Mouse (Mus musculus) embryo, embryonic 11 days (tissue): Measurements from ENCODE around the gene Ryr2.
A peak's percentile ranks its signal among the peaks of the same experiment; 100 is the strongest.

ENCODE experiments used
- DNase-seq: peaks from one replicate; pipeline ENCODE4 v3.0.0-alpha.2; 2015

Gene Ryr2

DNA sequence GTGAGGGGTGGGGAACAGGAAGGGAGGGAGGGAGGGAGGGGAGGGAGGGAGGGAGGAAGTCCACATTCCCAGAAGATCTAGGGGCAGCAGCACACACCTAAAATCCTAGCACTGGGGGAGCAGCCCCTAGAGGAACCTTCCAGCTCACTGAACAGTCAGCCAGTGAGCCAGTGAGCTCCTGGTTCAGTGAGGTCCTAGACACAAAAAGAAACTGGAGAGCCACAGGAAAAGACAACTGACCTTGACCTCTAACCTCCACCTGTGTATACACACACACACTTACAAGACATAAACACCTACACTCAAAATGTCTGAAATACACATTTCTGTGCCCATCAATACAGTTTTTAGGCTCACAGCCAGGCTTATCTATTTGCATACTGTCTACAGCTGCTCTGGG lies 173.4 kb downstream of the Ryr2 start:
- no peak for DNase-seq

DNA sequence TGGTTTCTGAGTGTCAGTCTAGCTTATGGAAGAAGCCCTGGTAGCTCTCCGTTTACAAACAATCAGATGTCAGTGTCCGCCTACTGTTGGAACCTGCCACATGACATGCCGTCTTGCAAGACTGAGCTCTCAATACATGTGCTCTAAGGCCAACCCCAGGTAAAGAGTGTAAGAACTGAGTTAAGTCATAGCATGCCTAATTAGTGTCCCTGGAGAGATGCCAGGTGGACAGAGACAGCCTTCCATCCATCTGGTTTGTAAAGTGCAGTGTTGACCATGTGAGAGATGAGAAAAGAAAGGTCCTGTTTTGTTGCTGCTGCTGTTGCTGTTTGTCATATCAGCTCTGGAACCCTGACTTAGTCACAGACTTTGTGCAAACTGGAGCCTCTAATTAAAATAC lies 178.0 kb downstream of the Ryr2 start:
- DNase-seq = no peak

DNA sequence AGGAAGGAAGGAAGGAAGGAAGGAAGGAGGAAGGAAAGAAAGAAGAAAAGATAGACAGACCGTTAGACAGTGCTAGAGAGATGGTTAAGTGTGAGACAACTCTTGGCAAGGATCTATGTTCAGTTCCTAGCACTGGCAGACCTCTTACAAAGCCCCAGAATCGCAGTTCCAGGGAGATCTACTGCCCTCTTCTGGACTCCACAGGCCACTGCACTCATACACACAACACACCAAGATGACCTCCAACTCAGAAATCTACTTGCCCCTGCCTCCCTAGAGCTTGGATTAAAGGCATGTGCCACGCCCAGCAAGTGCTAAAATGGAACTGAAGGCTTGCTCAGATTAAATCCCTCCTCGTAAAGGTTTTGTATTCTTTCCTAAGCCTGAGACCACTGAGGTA lies 179.0 kb downstream of the Ryr2 start:
- DNase-seq = no peak

DNA sequence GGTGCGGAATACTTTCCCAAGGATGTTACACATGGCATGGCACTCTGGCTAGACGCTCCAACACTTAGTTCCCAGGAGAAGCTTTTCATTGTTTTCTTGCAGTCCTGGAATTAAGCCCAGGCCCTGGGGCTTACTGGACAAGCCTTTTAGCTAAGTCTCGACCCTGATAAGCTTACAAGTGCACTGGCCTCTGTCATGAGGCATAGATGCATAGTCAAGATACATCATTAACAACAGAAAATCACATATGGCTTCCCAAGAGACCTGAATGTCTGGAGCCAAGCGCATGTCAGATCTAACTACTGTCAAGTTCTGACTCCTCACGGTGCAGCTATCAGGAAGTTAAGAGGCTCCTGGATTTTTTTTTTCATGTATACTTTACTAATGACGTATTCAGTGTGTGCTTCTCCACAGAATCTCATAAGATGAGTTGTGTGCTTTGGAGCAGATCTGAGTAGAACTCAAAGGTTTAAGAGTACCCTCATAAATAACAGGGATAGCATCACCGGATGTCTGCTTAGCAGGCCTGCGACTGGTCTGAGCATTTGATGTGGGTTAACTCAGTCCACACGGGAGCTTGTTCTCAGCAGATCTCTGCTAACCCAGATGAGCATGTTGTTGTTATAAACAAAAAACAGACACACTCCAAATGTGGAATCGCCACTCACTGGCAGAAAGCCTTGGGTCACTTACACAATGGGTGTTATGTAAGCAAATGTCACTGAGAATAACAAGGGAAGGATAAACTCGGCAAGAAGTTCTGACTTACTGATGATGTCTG lies 179.8 kb downstream of the Ryr2 start:
- DNase-seq = no peak

DNA sequence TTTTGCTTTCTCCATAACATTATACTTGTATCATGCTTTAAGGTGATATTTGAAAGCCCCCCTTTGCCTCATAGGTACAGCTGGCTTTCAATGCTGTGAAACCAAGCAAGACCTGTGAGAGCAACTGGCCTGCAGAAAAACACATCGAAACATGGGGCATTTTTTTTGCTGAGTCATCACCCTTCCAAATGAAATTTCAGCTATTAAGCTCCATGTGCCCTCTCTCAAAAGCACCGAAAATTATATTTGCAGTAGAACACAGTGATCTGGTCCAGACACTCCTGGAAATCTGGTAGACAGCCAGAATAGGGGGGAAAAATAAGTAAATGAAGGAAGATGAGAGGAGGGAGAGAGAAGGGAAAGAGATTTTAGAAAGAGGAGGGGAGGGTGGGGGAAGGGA lies 180.5 kb downstream of the Ryr2 start:
- no peak for DNase-seq

DNA sequence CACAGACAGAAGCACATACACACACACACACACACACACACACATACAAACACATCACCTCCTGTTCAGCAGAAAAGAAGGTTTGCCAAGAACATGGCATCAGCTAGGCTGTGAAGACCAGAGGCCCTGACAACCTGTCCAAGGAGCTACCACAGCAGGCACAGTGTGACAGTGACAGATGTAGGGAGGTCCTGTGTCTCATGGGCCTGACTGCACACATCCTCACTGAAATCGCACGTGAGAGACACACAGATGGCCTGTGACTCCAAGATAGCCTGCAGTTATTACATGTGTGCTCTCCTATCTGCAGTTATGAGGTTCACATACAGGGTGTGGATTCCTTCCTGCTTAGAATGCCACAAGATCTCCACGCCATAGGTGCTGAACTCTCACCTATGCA lies 182.0 kb downstream of the Ryr2 start:
- no peak for DNase-seq

DNA sequence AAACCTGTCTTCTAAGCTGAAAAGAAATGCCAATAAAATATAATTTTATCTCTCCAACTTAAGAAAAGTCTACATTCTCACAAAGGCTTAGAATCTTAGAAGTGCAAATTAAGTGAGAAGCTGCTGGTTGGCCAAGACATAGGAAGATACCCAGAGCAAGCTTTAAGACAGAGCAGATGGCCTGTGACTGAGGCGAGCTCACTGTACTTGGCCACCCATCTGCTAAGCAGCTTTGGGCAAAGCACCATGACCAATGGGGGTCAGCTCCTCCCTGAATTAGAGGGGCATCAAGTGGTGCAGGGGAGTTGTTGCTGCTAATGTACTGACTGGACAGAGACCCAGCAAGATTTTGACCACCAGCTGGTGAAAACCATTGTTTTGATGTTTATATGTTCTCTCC lies 186.2 kb downstream of the Ryr2 start:
- peak; percentile 13 for DNase-seq

DNA sequence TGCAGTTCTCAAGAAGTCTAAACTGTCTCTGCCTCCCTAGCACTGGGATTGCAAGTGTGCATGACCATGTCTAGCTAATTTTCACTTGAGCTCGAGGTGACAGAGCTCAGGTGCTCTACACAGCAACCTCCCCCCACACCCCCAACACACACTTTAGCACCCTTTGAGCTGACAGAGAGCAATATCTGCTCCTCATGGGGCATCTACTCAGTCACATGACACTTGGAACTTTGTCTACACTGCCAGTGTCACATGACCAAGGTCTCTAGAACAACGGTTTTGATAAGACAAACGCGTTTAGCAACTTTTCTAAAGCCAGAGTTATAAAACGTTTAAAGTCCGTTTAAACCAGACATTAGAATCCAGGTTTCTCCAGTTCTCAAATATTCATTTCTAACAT lies 187.3 kb downstream of the Ryr2 start:
- no peak for DNase-seq

DNA sequence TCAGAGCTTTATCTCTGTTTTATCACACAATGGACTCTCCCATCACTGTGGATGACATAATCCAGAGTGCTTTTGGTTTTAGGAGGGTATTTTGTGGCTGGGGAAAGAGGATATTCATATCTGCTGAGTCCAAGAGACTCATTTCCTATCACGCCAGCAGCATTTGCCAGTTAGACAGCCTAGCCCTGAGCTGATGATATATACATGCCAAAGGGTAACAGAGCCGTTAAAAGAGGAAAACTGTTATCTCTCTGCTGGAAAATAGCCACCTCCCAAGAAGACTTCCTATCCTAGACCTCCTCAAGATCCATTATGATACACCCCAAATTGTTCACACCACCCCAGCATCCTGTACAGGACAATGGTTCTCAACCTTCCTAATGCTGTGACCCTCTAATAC lies 191.1 kb downstream of the Ryr2 start:
- no peak for DNase-seq

DNA sequence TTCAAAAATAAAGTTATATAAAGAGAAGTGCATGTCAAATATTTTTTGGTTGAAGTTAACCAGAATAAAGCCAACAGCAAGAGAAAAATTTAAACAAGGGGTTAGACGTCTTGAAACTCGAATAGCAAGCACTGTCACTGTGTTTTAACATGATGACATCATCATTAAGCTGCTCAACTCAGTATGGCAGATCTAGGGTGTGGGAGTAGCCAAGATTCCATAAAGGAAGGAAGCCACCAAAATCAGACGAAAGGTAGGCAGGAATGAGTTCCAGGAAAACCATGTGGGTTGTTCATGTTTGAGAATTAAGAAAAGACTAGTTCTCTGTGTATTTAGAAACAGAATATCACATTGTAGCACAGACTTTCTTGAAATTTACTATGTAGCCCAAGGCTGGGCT lies 192.1 kb downstream of the Ryr2 start:
- no peak for DNase-seq

DNA sequence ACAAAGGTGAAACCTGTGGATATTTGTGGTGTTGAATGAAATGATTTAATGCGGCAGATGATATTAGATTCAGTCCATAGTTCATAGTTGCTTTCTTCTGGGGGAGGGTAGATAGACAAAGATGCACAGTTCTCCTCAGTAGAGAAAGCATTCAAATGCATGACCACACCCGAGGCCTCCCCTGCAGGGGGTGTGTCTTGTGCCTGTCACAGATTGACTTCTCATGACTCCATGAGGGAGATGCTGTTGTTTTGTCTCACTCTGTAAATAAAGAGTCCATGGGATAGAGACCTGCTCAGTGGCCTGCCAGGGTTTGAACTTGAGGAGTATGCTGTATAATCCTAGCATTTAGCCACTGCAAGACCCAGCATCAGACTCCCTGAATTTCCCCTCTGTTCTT lies 194.5 kb downstream of the Ryr2 start:
- DNase-seq = no peak

DNA sequence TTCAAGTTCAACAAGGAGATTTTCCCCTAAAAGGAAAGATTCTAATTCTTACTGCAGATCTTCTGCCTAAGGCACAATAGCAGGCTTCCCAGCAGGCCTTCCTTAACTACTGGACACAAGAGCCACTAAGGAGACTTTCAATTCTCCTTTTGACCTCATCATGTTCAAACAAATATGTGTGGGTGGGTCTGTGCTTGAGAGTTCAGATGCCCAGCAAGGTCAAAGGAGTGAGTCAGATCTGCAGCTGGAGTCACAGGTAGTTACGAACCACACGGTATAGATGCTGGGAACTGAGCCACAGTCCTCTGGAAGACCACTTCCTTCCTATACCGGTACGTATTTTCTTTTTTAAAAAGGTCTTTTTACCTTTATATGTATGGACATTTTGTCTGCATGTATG lies 198.6 kb downstream of the Ryr2 start:
- DNase-seq = no peak

DNA sequence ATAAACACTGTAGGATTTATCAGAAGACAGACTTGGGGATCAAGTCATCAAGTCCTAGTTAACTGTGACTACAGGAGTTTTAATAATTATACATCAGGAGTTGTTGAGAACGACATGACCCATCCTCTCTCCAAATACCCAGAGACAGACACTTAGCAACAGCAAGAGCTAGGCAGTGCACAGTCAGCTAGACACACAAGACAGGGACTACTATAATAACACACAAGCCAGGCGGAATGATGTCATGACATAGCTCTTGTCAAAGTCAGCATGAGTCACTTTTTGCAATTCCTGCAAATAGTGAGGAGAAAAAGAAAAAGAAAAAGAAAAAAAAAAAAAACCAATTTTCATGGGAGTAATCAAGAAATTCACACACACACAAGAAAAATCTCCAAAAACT lies 201.6 kb downstream of the Ryr2 start:
- DNase-seq = no peak

DNA sequence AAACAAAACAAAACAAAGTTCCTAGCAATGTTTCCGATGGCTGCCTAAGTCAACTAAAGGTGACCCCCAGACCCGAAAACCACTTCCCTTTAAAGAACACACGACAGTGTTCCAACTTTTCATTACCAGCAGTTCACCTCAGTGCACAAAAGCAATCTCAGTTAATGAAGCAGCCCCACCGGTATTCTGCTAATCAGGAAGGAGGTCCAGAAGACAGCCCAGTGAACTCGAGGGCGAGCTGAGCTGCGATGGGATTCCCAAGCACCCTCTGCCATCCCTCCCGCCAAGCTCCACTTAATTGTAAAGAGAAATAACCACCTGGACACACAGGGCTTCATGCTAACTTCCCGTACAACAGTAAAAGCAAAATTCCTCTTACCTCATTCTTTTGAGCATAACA lies 203.5 kb downstream of the Ryr2 start:
- DNase-seq = no peak

DNA sequence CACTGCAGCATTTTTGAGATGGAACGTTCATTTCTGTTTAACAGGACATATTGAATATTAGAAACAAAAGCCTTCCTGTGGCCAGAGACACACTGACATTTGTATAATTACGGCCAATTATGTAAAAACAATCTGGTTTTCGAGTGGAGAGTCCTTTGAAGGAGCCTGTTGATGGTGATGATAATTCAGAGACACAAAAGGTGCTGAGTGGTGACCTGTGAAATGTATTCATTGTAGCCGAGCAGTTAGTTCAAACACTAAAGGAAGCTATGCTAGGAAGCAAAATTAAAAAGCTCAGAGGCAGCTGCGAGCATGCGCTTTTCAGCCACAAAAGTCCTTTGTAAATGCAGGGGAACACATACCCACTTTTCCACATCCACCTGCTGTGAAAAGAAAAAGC lies 203.9 kb downstream of the Ryr2 start:
- no peak for DNase-seq

DNA sequence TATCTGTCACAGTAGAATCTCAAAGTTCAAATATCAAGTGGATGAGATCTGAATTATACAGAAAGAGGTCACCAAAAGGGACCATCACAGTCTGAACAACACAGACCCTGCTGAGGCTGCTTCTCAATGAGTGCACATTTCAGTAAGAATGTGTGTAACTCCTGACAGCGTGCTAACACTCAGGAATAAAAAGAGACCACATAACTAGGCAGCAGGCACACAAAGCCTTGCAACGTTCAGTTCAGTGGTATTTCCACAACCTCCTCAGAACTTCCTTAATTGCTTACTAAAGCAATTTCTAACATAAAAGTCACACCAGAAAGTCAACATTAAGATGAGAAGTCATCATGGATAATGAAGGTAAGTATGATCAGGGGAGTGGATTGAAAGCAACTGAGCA lies 206.1 kb downstream of the Ryr2 start:
- no peak for DNase-seq

DNA sequence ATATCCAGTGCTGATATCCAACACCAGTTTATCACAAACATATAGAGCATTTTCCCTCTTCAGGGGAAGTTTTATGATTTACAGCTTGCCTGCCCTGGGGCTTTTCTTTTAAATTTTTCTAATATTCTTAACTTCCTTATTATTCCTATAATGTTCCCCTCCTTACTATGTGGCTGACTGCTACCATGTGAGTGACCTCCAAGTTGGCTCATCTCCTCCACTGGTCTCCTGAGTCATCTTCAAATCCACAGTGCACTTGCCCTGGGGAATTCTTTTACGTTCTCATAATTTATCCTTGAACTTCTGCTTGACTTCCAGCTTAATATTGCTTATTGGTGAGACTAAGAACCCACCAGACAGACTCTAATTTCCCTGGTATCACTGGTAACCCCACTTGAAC lies 211.1 kb downstream of the Ryr2 start:
- DNase-seq = no peak

DNA sequence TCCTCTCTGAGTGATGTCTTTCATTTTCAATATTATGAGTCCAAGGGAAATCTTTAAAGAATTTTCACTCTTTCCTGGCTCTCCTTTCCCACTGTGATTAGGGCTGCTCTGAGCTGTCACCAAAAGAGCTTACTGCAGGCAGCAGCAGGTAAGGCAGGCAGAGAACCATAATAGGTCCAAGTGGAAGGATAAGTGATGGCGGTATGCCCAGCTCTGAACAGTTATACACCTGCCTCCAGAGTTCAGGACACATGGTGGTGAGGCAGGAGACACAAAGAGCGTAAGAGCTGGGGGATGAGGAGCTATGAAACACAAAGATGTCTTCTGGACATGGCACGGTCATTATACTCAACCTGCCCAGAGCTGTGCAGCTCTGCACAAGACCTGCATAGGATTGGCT lies 215.0 kb downstream of the Ryr2 start:
- no peak for DNase-seq

DNA sequence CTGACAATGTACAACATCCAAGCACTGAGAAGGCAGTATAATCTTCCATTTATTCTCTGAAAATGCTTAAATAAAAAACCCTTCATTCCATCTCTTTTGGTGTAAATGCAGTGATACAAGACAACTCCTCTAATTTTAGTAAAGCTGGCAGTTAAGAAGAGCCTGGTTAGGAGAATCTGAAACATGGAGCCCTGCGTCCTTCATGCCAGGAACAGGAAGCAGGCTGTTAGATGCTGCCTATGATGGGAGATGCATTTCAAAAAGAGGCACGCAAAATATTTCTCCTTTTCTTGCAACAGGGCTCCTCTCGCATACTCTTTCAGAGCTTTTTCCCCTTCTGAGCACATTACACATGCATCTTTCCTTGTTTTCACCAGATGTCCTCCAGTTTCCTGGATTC lies 215.6 kb downstream of the Ryr2 start:
- DNase-seq = no peak

DNA sequence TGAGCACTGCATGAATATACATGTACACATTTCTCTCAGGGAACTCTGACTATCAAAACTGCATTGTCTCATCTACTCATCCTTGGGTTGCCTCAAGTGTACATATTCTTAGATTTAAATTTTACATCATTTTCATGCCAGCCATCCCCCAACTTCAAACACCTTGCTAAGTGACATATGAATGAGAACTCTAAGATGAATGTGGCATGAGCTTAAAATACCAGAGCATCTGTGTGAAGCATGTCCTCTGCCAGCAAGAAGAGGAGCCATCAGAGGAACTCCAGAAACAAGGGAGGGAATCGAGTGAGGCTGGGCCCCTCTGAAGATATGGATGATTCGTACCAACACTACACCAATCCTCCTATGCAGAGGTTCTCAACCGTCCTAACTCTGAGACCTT lies 222.6 kb downstream of the Ryr2 start:
- DNase-seq = no peak

DNA sequence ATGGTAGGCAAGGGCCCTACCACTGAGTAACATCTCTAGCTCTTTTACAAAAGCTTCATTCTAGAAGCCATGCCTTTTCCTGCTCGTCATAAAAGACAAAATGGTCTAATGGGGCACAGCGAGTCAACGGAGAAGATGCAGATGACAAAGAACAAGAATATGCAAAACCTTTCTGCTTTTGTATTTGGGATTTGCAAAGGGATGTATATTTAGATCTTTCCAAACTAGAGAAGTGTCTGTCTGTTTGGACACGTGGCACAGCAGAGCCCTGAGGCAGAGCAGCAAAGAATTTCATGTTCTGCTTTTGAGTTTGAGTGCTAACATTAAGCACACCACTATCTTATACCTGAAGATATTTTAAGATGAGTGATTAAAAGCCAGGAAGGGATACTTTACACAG lies 224.4 kb downstream of the Ryr2 start:
- DNase-seq = no peak

DNA sequence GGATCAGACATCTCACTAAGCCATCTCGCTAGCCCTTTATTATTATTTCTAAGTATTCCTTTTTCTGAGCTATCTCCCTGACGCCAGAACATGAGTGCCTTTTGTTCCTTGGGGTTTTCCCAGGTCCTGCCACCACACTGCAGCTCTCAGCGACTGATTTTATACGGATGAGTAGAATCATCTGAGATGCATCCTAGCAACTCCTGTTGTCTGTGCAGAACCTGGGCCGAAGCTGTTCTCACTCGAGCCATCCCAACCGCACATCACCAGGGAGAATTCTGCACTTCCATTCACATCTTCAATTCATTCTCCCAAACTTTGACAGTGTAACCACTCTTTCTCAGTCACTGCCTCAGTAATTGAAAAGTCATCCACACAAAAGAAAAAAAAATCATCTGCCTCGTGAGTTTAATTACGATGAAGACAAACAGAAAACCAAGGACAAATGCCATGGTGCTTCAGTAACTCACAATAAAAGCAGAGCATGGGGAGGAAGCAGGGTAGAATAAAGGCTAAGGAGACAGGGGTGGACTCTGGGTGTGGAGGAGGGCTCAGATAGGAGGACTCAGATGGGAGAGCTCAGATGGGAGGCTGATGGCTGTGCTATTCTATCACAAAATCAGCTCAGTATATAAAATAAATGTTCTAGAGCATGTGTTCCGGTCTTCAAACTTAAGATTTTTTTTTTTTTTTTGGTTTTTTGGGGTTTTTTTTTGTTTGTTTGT lies 226.1 kb downstream of the Ryr2 start:
- DNase-seq = peak; percentile 8

DNA sequence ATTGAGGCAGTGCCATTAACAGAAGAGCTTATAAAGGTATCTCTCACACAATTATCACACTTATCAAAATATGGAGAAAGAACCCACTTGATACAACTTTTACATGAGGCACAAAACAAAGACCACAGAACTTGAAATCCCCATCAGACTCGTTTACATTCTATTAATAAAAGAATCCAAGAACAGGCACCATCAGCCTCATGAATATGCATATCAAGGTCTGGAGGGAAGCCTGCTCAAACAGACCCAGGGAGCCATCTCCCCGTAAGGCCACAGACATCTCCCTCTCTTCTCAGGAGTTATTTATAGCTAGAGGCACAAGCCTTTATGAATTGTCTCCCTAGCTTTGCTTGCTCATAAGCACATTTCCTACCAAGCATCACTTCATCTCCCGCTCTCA lies 227.7 kb downstream of the Ryr2 start:
- DNase-seq = no peak

DNA sequence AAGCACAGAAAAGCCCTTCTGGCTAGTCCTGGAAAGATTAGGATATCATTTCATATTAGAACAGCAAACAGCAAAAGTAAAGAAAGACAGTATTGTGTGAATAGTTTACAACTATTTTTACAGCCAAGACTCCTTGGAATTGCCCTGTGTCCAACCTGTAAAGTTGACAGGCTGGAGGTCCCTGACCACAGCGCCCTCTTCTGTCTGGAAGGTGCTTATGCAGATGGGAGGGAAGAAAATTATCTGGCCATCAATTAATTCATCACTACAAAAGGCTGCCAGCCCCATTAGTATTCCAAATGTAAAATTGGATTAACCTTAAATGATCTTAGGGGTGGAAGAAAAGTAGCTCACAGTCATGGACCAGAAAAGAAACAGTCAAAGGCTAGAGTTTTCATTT lies 231.9 kb downstream of the Ryr2 start:
- DNase-seq = peak; percentile 9

DNA sequence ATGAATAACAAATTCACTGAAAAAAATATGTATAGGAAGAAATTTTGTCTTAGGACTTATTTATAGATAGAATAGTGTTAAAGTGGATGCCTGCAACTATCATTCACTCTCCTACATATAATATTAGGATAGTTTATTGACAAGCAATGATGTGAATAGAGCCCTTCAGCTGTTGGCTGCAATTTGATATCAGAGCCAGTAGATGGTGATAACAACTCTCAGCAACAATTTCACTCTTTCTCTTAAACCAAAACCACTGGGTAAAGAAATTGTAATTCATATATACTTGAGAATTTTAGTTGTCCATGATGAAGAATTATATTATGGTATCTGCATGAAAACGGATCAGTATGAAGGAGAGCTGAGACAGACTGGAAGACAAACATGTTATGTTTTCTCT lies 236.8 kb downstream of the Ryr2 start:
- DNase-seq = no peak
